Mouse (Mus musculus): ENCODE data around the gene Odf3b.

Gene Odf3b

DNA sequence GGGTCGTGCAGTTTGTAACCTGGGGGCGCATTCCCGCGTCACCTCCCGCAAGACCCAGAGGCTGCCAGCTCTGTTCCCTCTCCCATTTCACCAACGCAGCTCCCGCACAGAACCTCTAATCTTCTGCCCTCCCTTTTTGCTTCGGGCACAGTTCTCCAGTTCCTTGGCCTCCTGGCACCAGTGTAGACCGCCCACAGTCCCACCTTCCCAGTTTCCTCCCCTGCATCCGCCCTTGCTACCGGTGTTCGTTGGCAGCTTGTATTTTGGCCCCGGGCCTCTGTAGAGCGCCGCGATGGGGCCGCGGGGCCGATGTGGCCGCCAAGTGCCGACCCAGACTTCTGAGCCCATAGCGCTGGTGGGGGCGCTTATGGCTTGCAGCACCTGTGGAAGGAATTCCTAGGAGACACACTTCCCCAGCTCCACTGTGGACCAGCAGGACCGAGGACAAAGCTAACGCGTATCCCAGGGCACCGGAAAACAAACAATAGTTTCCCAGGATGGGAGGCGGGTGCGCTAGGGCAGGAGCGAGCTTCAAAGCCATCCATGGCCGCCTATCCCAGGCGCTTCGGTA is at the start of gene Odf3b:
Odf3b (minus strand) TSS at position 452 of the 571 bp plus-strand sequence.
- in situ Hi-C loops (cut with MboI; ENCODE audit: low sequenced_read_pairs): no loop called here

DNA sequence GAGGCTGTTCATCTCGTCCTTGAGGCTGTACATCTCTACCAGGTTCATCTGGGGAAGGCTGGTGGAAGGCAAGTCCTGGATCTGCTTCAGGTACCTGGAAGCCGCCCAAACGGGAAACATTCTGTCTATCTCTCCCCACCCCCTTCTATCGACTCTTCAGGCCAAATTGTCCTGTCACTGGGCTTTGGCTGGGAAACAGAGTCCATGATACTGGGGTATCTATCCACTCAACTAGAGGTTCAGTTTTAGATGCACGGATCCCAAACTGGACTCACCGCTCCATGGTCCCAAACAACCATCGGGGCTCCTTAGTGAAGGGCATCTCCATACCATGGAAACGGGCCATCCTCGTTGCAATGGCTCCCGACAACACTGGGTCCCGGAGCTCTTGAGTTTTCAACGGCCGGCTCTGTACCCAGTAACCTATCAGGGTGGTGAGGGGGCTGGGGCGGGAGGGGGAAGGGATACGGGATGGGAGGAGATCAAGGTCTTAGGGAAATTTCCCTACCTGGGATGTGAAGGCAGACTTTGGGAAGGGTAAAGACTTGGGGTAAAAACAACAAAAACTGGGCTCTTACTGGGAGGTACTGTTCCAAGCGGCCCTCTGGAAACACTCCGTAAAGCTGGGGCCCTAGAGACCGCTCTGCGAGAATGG is 49.2 kb upstream of the Odf3b start:
- in situ Hi-C loops (cut with MboI; ENCODE audit: low sequenced_read_pairs): no loop called here

DNA sequence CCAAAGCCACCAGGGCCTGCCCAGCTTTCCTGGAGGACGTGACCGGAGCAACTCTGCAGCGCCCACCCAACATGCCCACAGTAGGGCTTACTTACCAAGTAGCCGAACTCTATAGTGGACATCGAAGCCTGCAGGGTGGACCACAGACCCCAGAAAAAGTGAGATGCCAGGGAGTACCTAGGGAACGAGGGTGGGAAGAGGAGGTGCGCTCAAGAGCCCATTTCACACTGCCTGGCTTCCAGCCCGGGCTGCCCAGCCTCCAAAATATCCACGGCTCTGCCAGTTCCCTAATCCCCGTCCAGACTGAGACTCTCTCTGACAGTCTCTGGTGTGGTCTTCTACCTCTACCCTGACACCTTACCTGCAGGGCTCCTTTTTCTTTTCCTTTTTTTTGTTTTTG is 47.6 kb upstream of the Odf3b start:
- in situ Hi-C loops (cut with MboI; ENCODE audit: low sequenced_read_pairs): no loop called here

DNA sequence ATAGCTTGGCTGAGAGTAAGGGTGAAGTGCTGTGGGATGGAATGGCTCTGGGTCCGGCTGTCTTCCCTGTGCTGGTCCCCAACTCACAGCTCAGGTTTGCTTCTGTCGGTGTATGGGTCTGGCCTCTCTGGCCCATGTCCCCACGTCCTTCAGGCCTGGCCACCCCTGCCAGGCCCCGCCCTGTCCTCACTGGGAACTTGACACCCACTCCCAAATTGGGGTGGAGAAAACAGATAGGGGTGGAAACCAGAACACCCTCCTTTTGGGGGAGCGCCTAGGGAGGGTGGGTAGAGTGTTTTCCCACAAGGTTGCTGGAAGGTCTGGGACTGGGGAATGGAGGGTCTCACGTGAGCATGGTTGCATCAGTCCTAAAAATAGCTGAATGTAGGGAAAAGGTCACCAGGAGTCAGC is 46.6 kb upstream of the Odf3b start, which contains the start of gene Cpt1b:
Cpt1b (minus strand) TSS at position 153 of the 411 bp plus-strand sequence.
- in situ Hi-C loops (cut with MboI; ENCODE audit: low sequenced_read_pairs): no loop called here

GRCm38 (mm10) chr15:89424621-89425020 is 45.5 kb upstream of the Odf3b start:
- in situ Hi-C loops (cut with MboI; ENCODE audit: low sequenced_read_pairs): no loop called here

- in situ Hi-C loops (cut with MboI; ENCODE audit: low sequenced_read_pairs): no loop called here
These were observed 42.9 kb upstream of the Odf3b start for GRCm38 (mm10) chr15:89421938-89422337.

- in situ Hi-C loops (cut with MboI; ENCODE audit: low sequenced_read_pairs): no loop called here
These were observed 36.2 kb upstream of the Odf3b start for GRCm38 (mm10) chr15:89415282-89415681.

- in situ Hi-C loops (cut with MboI; ENCODE audit: low sequenced_read_pairs): no loop called here
These were observed 31.0 kb upstream of the Odf3b start, which contains the start of gene Syce3 for GRCm38 (mm10) chr15:89410118-89410517. Gene Syce3, minus strand, starts transcription at chr15:89410503.

DNA sequence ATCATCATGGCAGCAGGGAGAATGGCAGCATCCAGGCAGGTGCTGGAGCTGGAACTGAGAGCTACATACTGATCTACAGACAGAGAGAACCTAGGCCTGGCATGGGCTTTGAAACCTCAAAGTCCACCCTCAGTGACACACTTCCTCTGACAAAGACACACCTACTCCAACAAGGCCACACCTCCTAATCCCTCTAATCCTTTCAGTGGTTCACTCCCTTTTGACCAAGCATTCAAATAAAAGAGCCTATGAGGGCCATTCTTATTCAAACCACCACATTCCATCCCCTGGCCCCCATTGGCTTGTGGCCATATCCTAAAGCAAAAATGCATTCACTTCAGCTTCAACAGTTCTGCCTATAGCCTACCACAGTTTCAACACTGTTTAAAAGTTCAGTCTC is 27.6 kb upstream of the Odf3b start:
- in situ Hi-C loops (cut with MboI; ENCODE audit: low sequenced_read_pairs): no loop called here

DNA sequence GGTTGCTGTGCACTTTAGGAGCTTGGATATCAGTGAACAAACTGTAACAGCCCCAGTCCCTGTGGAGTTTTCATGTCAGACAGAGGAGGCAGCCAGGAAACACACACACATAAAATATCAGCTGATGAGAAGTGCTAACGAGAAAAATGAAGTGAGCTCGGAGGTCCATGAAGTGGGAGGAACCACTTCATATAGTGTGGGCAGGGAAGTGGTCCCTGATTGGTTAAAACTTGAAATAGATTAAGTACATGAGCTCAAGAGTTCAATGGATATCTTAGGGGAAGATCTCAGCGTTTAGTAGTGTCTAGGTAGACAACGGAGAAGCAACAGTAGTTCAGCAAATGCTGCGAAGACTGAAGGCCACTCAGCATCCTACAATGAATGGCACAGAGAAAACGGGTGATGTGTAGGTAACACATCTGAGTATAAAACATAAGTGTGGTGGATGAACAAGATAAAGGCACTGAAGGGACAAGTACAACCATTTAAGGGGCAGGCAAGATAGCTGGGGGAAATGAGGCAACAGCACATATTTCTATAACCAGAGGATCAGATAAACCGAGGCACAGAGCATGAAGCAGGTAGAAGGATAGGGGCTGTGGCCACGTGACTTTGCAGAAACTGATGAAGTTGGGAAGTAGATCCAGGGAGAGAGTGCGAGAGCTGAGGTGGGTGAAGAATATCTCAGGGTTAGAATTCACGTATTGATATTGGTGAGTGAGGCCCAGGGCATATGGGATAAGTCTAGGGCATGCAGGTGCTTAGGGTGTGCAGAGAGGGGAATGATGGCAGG is 25.9 kb upstream of the Odf3b start:
- in situ Hi-C loops (cut with MboI; ENCODE audit: low sequenced_read_pairs): no loop called here

DNA sequence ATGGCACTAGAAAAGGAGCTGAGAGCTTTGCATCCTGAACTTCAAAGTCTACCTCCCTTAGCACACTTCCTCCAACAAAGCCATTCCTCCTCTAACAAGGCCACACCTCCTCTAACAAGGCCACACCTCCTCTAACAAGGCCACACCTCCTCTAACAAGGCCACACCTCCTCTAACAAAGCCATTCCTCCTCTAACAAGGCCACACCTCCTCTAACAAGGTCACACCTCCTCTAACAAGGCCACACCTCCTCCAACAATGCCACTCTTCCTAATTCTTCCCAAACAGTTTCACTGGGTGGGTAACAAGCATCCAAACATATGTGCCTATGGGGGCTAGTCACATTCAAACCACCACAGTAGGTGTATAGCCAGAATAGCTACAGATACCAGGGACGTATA is 23.4 kb upstream of the Odf3b start:
- in situ Hi-C loops (cut with MboI; ENCODE audit: low sequenced_read_pairs): no loop called here

DNA sequence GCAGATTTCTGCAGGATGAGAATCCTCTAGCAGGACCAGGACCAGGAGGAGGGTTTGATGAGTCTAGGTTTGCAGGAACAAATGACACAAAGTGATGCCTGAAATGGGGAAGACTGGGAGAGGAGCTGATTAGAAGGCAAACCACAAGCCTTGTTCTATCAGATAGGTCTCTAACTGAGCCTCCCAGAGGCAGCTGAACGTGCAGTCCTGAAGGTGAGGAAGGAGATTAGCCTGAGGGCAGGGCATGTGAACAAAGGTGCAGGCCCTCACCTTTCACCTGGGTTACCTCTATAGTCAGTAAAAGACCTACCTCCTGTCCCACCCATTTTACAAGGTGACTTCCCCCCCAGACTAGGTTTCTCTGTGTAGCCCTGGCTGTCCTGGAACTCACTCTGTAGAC is 20.6 kb upstream of the Odf3b start:
- in situ Hi-C loops (cut with MboI; ENCODE audit: low sequenced_read_pairs): no loop called here

- in situ Hi-C loops (cut with MboI; ENCODE audit: low sequenced_read_pairs): no loop called here
These were observed 19.1 kb upstream of the Odf3b start for GRCm38 (mm10) chr15:89398146-89398545.

DNA sequence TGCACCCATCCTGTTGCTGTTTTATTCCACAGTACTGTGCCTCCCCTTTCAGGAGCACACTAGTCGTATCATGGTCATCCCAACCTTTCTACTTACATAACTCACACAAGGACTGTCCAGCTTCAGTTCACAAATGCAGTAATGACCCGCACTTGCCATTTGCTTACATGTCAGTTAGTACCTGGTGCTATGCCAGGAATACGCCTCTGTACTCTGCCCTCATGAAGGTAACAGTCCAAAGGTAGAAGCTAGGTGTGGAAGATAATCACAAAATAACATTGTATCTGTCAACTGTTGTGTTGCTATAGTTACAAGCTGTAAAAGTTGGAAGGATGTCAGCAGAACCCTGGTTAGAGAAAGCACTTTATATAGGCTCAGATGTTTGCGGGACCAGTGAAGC is 17.8 kb upstream of the Odf3b start:
- in situ Hi-C loops (cut with MboI; ENCODE audit: low sequenced_read_pairs): no loop called here

GRCm38 (mm10) chr15:89390081-89390480 is 11.0 kb upstream of the Odf3b start:
- in situ Hi-C loops (cut with MboI; ENCODE audit: low sequenced_read_pairs): no loop called here

GRCm38 (mm10) chr15:89387127-89387526 is 8.0 kb upstream of the Odf3b start:
- in situ Hi-C loops (cut with MboI; ENCODE audit: low sequenced_read_pairs): no loop called here

DNA sequence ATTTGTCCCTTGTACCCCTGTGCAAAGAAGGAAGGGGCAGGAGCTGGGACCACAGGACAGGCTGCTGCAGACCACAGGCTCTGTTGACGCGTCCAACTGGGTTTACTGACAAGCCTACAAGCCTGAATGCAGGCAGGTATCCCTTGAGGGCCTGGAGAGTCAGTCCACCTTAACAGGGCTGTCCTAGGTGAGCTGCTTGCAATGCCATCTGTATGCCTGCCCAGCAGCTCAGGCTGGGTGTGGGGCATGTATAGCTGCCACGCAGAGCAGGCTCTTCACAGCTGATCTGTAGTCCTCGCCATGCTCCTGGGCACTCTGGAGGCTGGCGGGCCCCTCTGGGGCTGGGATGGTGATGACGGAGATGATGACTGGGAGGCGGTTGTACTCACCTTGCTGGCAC is 5.5 kb upstream of the Odf3b start, which contains the start of gene Klhdc7b:
Klhdc7b (plus strand) TSS at position 301 of the 400 bp plus-strand sequence.
- in situ Hi-C loops (cut with MboI; ENCODE audit: low sequenced_read_pairs): no loop called here

GRCm38 (mm10) chr15:89379429-89379828 is 347 bp upstream of the Odf3b start:
- in situ Hi-C loops (cut with MboI; ENCODE audit: low sequenced_read_pairs): no loop called here

DNA sequence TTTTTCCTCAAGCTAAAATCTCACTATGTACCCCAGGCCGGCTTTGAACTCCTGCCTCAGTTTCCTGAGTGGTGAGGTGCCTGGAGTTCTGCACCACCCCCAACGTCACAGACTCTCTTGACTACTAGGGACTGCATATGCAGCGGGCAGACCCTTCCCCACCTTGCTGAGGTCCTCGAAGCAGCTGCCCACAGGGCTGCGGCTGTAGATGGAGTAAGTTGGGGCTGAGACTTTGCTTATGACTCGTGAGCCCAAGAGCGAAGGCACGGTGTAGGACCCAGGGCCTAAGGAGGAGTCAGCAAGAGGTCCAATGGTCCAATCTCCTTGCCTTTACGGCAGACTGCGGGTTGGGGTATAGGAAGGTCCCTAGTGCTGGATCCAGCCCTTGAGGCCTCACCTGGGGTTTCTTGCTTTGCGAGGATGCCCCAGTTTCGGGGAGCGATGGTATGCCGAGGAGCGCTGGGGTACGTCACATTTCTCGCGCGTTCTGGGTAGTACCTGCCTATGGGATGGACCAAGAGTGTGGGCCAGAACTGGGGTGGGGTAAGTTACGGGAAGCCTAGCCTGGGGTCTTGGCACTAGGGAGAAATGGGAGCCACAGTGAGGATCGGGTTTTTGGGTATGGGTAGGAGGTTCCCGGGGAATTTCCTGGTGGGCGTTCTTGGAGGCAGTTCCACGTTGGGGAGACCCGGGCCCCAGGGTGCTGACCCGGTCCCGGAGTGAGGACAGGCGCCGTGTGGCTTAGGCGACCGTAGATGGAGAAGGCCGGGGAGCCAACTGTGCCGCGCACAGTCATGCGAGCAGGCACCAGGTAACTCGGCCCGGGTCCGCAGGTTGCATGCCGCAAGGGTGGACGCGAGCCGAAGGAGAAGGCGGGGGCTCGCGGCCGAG is 899 bp downstream of the Odf3b start:
- in situ Hi-C loops (cut with MboI; ENCODE audit: low sequenced_read_pairs): no loop called here

DNA sequence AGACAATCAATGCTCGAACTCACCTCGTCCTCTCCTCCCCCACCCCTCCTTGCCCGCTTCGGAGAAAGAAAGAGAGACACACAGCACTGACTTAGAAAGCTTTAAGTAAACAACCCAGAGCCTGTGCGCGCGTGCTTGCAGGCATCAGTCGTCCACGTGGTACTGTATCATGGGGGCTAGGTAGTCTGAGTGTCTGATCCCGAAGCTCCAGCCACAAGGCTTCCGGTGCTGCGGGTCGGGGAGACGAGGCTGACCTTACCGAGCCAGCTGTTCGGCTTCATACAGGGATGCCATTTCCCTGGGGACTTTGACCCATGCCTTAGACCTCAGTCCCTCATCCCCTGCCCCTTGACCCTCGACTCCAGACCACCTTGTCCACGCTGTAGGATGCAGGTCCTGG is 1.7 kb downstream of the Odf3b start:
- in situ Hi-C loops (cut with MboI; ENCODE audit: low sequenced_read_pairs): no loop called here

DNA sequence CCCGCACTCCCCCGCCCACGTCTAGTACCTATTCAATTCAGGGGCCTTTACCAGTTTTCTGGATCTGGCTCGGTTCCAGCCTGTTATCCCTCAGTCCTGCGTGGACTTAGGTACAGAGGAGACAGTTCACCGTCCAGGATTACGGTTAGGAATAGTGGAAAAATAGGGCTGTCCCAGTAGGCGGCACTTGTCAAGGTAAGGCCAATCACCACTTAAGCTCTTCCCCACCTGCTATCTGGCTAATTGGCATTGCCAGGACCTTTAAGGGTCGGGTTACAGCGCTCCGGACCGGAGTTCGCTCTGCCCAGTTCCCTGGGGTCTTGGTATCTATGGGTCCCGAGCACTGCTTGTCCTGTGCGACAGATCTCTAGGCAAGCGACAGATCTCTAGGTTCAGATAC is 2.1 kb downstream of the Odf3b start, which contains the start of gene Tymp:
Tymp (minus strand) TSS at position 83 of the 400 bp plus-strand sequence.
- in situ Hi-C loops (cut with MboI; ENCODE audit: low sequenced_read_pairs): no loop called here

Measured in CH12F3 (cell line).